Mouse (Mus musculus) heart, embryonic 11.5 days (tissue): ENCODE measurements around the gene Defa33. TPM values are rescaled to one million over a fixed set of nuclear protein-coding genes. Genes with fewer than 3 reads are reported as not detected.
"Not testable (repeated sequence)": the region's sequence is repeated elsewhere in the genome, so short reads cannot be mapped to it uniquely, and the experiment has no call there.

Source experiments
- ATAC-seq: fragments of 200-750 bp; cut with Nextera tagmentation; replicated peaks from 2 replicates; pipeline ENCODE4 v1.8.0; 2017; ENCODE audit warnings: moderate library complexity; ENCODE audit not compliant: insufficient number of reproducible peaks, low FRiP score, low TSS enrichment
- H3K27ac ChIP-seq: fragments of 300-500 bp; sonication (generic); 2 replicates; pipeline ENCODE4 v1.5.1; 2014; ENCODE audit warnings: mild to moderate bottlenecking, low read depth, low read length
- H3K27me3 ChIP-seq: fragments of 300-500 bp; sonication (generic); 2 replicates; pipeline ENCODE4 v1.6.1; 2014; ENCODE audit warnings: mild to moderate bottlenecking, low read length, mixed read lengths; ENCODE audit not compliant: control insufficient read depth, insufficient read depth
- H3K36me3 ChIP-seq: fragments of 300-500 bp; sonication (generic); 2 replicates; pipeline ENCODE4 v1.6.1; 2014; ENCODE audit warnings: mild to moderate bottlenecking, low read length, moderate library complexity, mixed read lengths; ENCODE audit not compliant: control insufficient read depth, insufficient read depth
- H3K4me1 ChIP-seq: fragments of 300-500 bp; sonication (generic); 2 replicates; pipeline ENCODE4 v1.6.1; 2014; ENCODE audit warnings: low read length; ENCODE audit not compliant: control insufficient read depth, insufficient read depth
- H3K4me2 ChIP-seq: fragments of 300-500 bp; sonication (generic); 2 replicates; pipeline ENCODE4 v1.6.1; 2014; ENCODE audit warnings: mild to moderate bottlenecking, moderate library complexity
- H3K4me3 ChIP-seq: fragments of 300-500 bp; sonication (generic); 2 replicates; pipeline ENCODE4 v1.5.1; 2014; ENCODE audit warnings: low read depth, low read length
- H3K9ac ChIP-seq: fragments of 300-500 bp; sonication (generic); 2 replicates; pipeline ENCODE4 v1.6.1; 2014; ENCODE audit warnings: mild to moderate bottlenecking, low read depth, low read length, moderate library complexity
- H3K9me3 ChIP-seq: fragments of 300-500 bp; sonication (generic); replicated peaks from 2 replicates; pipeline ENCODE4 v1.6.1; 2016; ENCODE audit warnings: low read length; ENCODE audit not compliant: control insufficient read depth
- WGBS: fragments of 180-500 bp; shearing (Covaris S2); extraction: QIAGEN DNeasy Blood & Tissue Kit; methylation state at CpG from one replicate; pipeline ENCODE4 v1.1.7; 2014; ENCODE audit not compliant: insufficient replicate concordance; 5-methylcytosine and 5-hydroxymethylcytosine counted together
- polyA plus RNA-seq: library from polyadenylated mRNA; unstranded; fragments of >200 nt; fragmentation: Nextera tagmentation; extraction: Ambion mirVana; gene quantifications from 2 replicates; pipeline ENCODE4 v1.2.1, GENCODE M21; 2014

The Defa33 gene
- not detected in 2 replicates for polyA plus RNA-seq

- H3K4me2 ChIP-seq, H3K36me3 ChIP-seq, H3K4me1 ChIP-seq, H3K9me3 ChIP-seq, ATAC-seq, H3K27ac ChIP-seq, H3K4me3 ChIP-seq, H3K27me3 ChIP-seq, H3K9ac ChIP-seq: not testable (repeated sequence)
- WGBS = no CpG with 5 or more reads among the region's 2 CpGs
Observed at GRCm38 (mm10) chr8:21391511-21391910, at the start of gene Defa33. Gene Defa33 (plus strand): TSS chr8:21391811.

GRCm38 (mm10) chr8:21378215-21378614, 13.4 kb upstream of the Defa33 start, which contains the start of gene Defa2:
Gene Defa2 (plus strand): TSS chr8:21378515.
- H3K4me3 ChIP-seq, H3K27ac ChIP-seq, H3K36me3 ChIP-seq, ATAC-seq, H3K9me3 ChIP-seq, H3K27me3 ChIP-seq, H3K9ac ChIP-seq, H3K4me1 ChIP-seq, H3K4me2 ChIP-seq: not testable (repeated sequence)
- WGBS = no CpG with 5 or more reads among the region's 2 CpGs

- not testable (repeated sequence) for H3K27me3 ChIP-seq, H3K9me3 ChIP-seq, H3K9ac ChIP-seq, ATAC-seq, H3K36me3 ChIP-seq, H3K4me3 ChIP-seq, H3K4me2 ChIP-seq, H3K27ac ChIP-seq, H3K4me1 ChIP-seq
- no CpG with 5 or more reads among the region's 1 CpGs for WGBS
Observed at GRCm38 (mm10) chr8:21427111-21427510, 35.5 kb downstream of the Defa33 start, which contains the start of gene Defa36. Gene Defa36 (plus strand): TSS chr8:21427411.

Other genes with a start within 250 kb of the Defa33 start
- not detected in 2 replicates for gene Defa22, start 229.5 kb upstream of the Defa33 start, polyA plus RNA-seq
- not detected in 2 replicates for gene Defa31, start 200.2 kb upstream of the Defa33 start, polyA plus RNA-seq
- not detected in 2 replicates for gene Gm15293, start 190.2 kb upstream of the Defa33 start, polyA plus RNA-seq
- gene Gm15292, start 142.1 kb upstream of the Defa33 start, polyA plus RNA-seq = not detected in 2 replicates
- not detected in 2 replicates for gene Defa27, start 76.3 kb upstream of the Defa33 start, polyA plus RNA-seq
- not detected in 2 replicates for gene Defa29, start 64.8 kb upstream of the Defa33 start, polyA plus RNA-seq
- gene Defa2, start 13.3 kb upstream of the Defa33 start, polyA plus RNA-seq = not detected in 2 replicates
- gene Defa36, start 35.6 kb downstream of the Defa33 start, polyA plus RNA-seq = not detected in 2 replicates
- not detected in 2 replicates for gene Gm7849, start 64.7 kb downstream of the Defa33 start, polyA plus RNA-seq
- not detected in 2 replicates for gene Defa20, start 117.4 kb downstream of the Defa33 start, polyA plus RNA-seq
- gene Defa32, start 137.2 kb downstream of the Defa33 start, polyA plus RNA-seq = not detected in 2 replicates
- not detected in 2 replicates for gene Defa37, start 173.6 kb downstream of the Defa33 start, polyA plus RNA-seq
- gene Defa28, start 191.2 kb downstream of the Defa33 start, polyA plus RNA-seq = not detected in 2 replicates
- gene Gm7861, start 202.7 kb downstream of the Defa33 start, polyA plus RNA-seq = not detected in 2 replicates
- not detected in 2 replicates for gene Defa26, start 226.4 kb downstream of the Defa33 start, polyA plus RNA-seq